Mouse (Mus musculus) megakaryocyte, embryonic 14.5 days (primary cell): ENCODE results near the gene Ddt. TPM values are rescaled to one million over a fixed set of nuclear protein-coding genes. Genes with fewer than 3 reads are reported as not detected.
A peak's percentile ranks its signal among the peaks of the same experiment; 100 is the strongest.

Experiments
- H3K27me3 ChIP-seq: replicated peaks from 2 replicates; pipeline ENCODE3; 2012; ENCODE audit warnings: inconsistent platforms
- H3K36me3 ChIP-seq: replicated peaks from 2 replicates; pipeline ENCODE3; 2012; ENCODE audit warnings: low read length, inconsistent platforms, mixed read lengths
- H3K4me1 ChIP-seq: 2 replicates; pipeline ENCODE4 v1.6.1; 2012; ENCODE audit warnings: inconsistent platforms
- H3K4me3 ChIP-seq: replicated peaks from 2 replicates; pipeline ENCODE3; 2012; ENCODE audit warnings: moderate library complexity, mild to moderate bottlenecking, inconsistent platforms
- H3K9me3 ChIP-seq: 2 replicates; pipeline ENCODE4 v1.6.1; 2012; ENCODE audit warnings: inconsistent platforms
- FLI1 ChIP-seq: IDR thresholded peaks from 2 replicates; pipeline ENCODE4 v1.6.1; 2012; ENCODE audit warnings: low read length, inconsistent platforms, mixed read lengths
- GATA1 ChIP-seq: IDR thresholded peaks from 3 replicates; pipeline ENCODE4 v1.6.1; 2012; ENCODE audit warnings: mixed read lengths, low read length, inconsistent platforms, borderline replicate concordance
- polyA plus RNA-seq: library from polyadenylated mRNA; stranded (reverse); fragments of >175 nt; gene quantifications from 2 replicates; pipeline ENCODE4 v1.2.3, GENCODE M21; 2012; ENCODE audit warnings: low replicate concordance; ENCODE audit not compliant: insufficient read depth

Ddt gene
- polyA plus RNA-seq, result 51.1 and 91.0 TPM in 2 replicates

DNA sequence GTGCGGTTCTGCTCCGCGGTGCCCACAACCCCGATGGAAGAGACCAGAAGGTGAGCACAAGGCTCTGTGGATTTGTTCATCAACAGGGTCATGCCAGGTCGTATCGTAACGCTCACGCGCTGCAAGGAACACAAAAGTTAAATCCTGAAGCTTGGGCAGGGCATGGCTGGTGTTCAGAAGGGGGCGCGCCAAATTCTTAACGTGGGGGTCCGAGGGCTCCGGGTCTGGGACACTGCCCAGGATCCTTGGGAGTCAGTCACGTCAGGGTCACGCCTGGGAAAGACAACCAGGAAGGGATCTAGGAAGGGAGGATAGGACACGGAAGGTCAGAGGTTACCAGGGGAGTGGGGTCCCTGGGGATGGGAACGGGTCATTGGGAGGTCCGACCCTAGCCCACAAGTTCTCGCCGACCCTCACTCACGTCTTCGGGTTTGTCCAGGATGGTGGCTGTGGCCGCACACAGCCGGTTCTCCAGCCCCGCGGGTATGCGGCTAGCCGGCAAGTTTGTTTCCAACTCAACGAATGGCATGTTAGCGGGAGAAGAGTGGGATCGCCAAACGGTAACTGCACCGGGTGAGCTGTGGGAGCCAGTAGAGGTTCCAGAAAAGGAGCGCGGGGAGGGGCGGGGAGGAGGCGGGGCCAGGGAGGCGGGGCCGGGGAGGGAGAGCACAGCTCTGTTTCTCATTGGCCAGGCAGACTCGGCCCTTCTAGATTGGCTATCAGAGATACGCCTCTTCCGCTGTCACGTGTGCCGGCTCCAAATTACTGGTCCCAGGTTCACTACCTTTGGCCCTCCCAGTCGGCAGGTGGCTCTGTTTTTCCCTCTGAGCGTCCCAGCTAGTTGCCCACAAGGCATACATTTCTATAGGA is at the start of gene Ddt:
Gene Ddt, minus strand, starts transcription at position 620 of the 870 bp plus-strand sequence.
- no peak for TF ChIP-seq FLI1
- TF ChIP-seq GATA1, result no peak
- H3K27me3 ChIP-seq, result peaks cover 19% of the 10 kb centered on the region
- no peaks in the 10 kb centered on the region for H3K9me3 ChIP-seq
- H3K4me1 ChIP-seq, result peaks cover 16% of the 10 kb centered on the region
- peak within 1 kb of the TSS; percentile 94 for H3K4me3 ChIP-seq
- no peaks in the 10 kb centered on the region for H3K36me3 ChIP-seq

- H3K27me3 ChIP-seq, result peaks cover 24% of the 10 kb centered on the region
- H3K4me3 ChIP-seq, result no peak within 1 kb of the TSS
- TF ChIP-seq FLI1 (no peak), GATA1 (no peak)
- peaks cover 7% of the 10 kb centered on the region for H3K4me1 ChIP-seq
- peaks cover 14% of the 10 kb centered on the region for H3K9me3 ChIP-seq
- no peaks in the 10 kb centered on the region for H3K36me3 ChIP-seq
Observed at GRCm38 (mm10) chr10:75822443-75822842, 49.2 kb upstream of the Ddt start, which contains the start of gene Gstt4. TSS of gene Gstt4 (minus strand) at chr10:75822543.

DNA sequence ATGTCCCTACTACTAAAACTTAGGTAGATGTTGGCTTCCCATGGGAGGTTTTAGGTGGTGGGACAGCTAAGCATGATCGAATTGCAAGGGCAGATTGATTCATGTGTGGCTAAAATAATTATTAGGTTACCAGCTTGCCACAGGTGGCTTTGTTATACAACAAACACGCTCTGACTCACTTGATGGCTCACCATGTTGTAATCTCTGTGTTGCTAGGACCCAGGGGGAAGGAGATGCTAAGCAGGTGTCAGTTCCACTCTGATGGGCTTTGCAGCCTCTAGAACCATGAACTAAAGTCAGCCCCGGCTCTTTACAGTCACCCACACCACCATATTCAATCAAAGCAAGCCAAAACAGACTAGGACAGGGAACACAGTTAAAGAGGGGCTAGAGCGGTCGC is 46.7 kb upstream of the Ddt start:
- Histone ChIP-seq H3K4me3 (no peak overlapping the region), H3K36me3 (no peaks in the 10 kb centered on the region), H3K27me3 (peaks cover 29% of the 10 kb centered on the region), H3K9me3 (peaks cover 10% of the 10 kb centered on the region), H3K4me1 (peaks cover 3% of the 10 kb centered on the region; the same call in 1 of the 2 replicates)
- no peak for TF ChIP-seq GATA1
- TF ChIP-seq FLI1, result no peak

- TF ChIP-seq FLI1 (no peak), GATA1 (no peak)
- H3K36me3 ChIP-seq, result no peaks in the 10 kb centered on the region
- H3K4me1 ChIP-seq, result no peaks in the 10 kb centered on the region
- peaks cover 33% of the 10 kb centered on the region for H3K27me3 ChIP-seq
- no peak overlapping the region for H3K4me3 ChIP-seq
- H3K9me3 ChIP-seq, result no peaks in the 10 kb centered on the region
Observed at GRCm38 (mm10) chr10:75818641-75819040, 45.4 kb upstream of the Ddt start.

DNA sequence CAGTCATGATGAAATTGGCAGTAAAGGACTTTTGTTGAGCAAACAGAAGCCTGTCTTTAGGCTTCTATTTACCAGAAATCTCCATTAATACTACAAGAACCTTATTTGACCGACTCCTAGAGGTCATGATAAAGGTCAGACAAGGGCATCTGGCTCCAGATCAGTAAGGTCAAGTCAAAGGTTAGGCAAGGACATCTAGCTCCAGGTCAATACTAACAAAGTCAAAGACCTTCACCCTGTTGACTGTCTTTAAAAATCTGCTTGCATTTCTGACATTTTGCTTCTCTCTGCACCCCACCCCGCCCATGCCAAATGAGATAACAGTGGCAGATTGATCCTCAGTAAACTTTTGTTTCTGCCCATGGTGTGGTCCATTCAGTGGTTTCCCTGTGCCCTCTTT is 31.0 kb upstream of the Ddt start:
- H3K4me3 ChIP-seq, result no peak overlapping the region
- H3K9me3 ChIP-seq, result peaks cover 17% of the 10 kb centered on the region
- H3K36me3 ChIP-seq, result no peaks in the 10 kb centered on the region
- TF ChIP-seq GATA1 (no peak), FLI1 (no peak)
- H3K27me3 ChIP-seq, result peaks cover 27% of the 10 kb centered on the region
- H3K4me1 ChIP-seq, result peaks cover 16% of the 10 kb centered on the region

- Histone ChIP-seq H3K9me3 (no peaks in the 10 kb centered on the region; the same call in 1 of the 2 replicates), H3K27me3 (peaks cover 52% of the 10 kb centered on the region), H3K36me3 (no peaks in the 10 kb centered on the region), H3K4me1 (peaks cover 39% of the 10 kb centered on the region), H3K4me3 (peak within 1 kb of the TSS; percentile 94)
- TF ChIP-seq GATA1 (no peak), FLI1 (no peak)
Observed at GRCm38 (mm10) chr10:75798176-75798696, 25.0 kb upstream of the Ddt start, which contains the start of gene Gstt1. TSS of gene Gstt1 (minus strand) at chr10:75798584.

DNA sequence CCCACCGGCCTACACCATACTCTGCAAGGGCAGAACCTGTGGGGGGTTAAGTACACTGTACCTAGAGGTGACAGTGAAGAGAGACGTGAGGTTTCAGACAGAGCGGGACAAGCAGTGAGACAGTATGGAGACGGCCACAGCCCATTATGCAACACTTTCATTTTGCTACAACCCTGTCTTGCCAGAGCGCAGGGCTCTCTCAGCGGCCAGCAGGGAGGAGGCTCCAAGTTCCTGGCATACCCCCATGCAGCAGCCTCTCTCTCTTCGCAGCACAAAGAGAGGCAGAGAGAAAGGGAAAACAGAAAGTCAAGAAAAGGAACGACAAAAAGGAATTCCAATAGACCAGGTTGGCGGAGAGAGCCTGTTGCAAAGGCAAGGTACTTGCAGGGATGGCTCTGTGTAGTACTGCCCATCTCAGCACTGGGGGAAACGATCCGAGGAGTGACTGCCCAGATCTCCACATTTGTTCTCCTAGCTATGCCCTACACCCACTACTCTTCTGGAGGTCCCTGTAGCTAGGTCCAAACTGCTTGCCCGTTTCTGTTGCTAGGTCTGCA is 24.5 kb upstream of the Ddt start:
- TF ChIP-seq GATA1 (no peak), FLI1 (no peak)
- Histone ChIP-seq H3K36me3 (no peaks in the 10 kb centered on the region), H3K9me3 (no peaks in the 10 kb centered on the region; the same call in 1 of the 2 replicates), H3K27me3 (peaks cover 49% of the 10 kb centered on the region), H3K4me3 (peak overlapping the region; percentile 94), H3K4me1 (peaks cover 43% of the 10 kb centered on the region)

DNA sequence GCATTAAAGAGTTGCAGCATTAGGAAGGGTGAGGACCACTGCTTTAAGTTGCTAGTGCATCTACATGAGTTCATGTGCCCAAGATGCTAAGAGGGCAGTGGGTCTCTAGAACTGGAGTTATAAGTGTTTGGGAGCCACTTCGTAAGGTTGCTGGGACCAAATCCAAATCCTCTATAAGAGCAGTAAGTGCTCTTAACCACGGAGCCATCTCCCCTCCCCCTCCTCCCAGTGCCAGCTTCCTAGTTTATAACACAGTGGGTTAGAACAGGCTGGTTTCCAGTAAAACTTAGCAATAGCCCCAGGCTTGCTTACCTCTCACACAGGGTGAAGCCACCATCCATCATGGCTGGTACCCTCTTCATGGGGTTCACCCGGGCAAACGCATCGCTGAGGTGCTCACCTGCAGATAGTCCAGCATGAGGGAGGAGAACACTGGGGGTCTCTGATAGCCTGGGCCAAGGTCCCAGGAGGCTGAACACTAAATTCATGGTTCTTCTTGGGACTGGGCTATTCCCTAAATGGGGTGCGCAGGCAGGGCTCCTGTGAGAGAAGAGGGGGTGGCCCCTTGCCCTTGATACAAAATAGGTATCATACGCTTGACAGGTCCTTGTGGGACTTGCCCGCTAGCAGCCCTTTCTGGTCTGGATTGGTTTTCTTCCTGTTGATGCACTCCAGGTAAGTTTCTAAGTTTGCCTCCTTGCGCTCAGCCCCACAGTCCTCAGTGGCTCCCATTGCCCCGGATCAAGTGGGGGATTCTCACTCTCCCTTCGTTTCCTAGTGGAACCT is 23.7 kb upstream of the Ddt start:
- no peaks in the 10 kb centered on the region for H3K36me3 ChIP-seq
- H3K4me1 ChIP-seq, result peaks cover 48% of the 10 kb centered on the region
- H3K9me3 ChIP-seq, result no peaks in the 10 kb centered on the region; the same call in 1 of the 2 replicates
- H3K27me3 ChIP-seq, result peaks cover 52% of the 10 kb centered on the region
- TF ChIP-seq GATA1, result no peak
- TF ChIP-seq FLI1, result no peak
- H3K4me3 ChIP-seq, result peak overlapping the region; percentile 94

DNA sequence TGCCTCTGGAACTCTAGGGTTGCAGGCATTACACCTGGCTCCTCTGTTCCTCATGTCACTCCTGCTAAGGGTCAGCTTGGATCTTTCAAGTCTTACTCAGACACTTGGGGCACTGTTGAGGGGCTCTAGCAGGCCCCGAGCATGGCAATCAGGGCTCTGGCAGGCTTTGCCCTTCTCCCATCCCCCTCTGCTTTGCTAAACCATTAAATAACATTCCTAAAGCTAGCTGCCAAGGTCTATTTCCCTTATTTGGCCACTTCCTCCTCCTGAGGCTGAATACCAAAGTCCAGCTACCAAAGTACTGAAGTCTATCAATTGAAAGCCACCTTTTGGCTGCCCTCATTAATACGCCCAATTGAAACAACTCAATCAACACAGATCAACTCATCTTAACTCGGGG is 21.7 kb upstream of the Ddt start:
- no peaks in the 10 kb centered on the region; the same call in 1 of the 2 replicates for H3K9me3 ChIP-seq
- peaks cover 54% of the 10 kb centered on the region for H3K4me1 ChIP-seq
- H3K4me3 ChIP-seq, result peak overlapping the region; percentile 14
- TF ChIP-seq FLI1 (no peak), GATA1 (no peak)
- peaks cover 42% of the 10 kb centered on the region for H3K27me3 ChIP-seq
- no peaks in the 10 kb centered on the region for H3K36me3 ChIP-seq
